Mouse (Mus musculus) liver, embryonic 11.5 days (tissue): Measurements from ENCODE around the gene Cd63. TPM values are rescaled to one million over a fixed set of nuclear protein-coding genes. Genes with fewer than 3 reads are reported as not detected.

Experiments used
- ATAC-seq: fragments of 200-750 bp; cut with Nextera tagmentation; replicated peaks from 2 replicates; pipeline ENCODE4 v1.8.0; 2017; ENCODE audit warnings: moderate number of reproducible peaks, mild to moderate bottlenecking, moderate TSS enrichment, moderate library complexity; ENCODE audit not compliant: low FRiP score
- DNase-seq: peaks from one replicate; pipeline ENCODE4 v3.0.0-alpha.2; 2017; ENCODE audit warnings: low spot score
- H3K27ac ChIP-seq: fragments of 300-500 bp; sonication (generic); 2 replicates; pipeline ENCODE4 v1.5.1; 2014; ENCODE audit warnings: mild to moderate bottlenecking, low read depth, low read length, control low read depth
- H3K27me3 ChIP-seq: fragments of 300-500 bp; sonication (generic); replicated peaks from 2 replicates; pipeline ENCODE4 v1.6.1; 2014; ENCODE audit warnings: low read length, mixed read lengths; ENCODE audit not compliant: control insufficient read depth, insufficient read depth
- H3K36me3 ChIP-seq: fragments of 300-500 bp; sonication (generic); 2 replicates; pipeline ENCODE4 v1.6.1; 2014; ENCODE audit warnings: mild to moderate bottlenecking, low read length, moderate library complexity, mixed read lengths; ENCODE audit not compliant: control insufficient read depth, insufficient read depth
- H3K4me1 ChIP-seq: fragments of 300-500 bp; sonication (generic); replicated peaks from 2 replicates; pipeline ENCODE4 v1.6.1; 2014; ENCODE audit warnings: low read length, mixed read lengths; ENCODE audit not compliant: control insufficient read depth, insufficient read depth
- H3K4me2 ChIP-seq: fragments of 300-500 bp; sonication (generic); 2 replicates; pipeline ENCODE4 v1.6.1; 2014; ENCODE audit warnings: mild to moderate bottlenecking, control low read depth, moderate library complexity
- H3K4me3 ChIP-seq: fragments of 300-500 bp; sonication (generic); 2 replicates; pipeline ENCODE4 v1.5.1; 2014; ENCODE audit warnings: low read depth, low read length, control low read depth
- H3K9ac ChIP-seq: fragments of 300-500 bp; sonication (generic); 2 replicates; pipeline ENCODE4 v1.6.1; 2014; ENCODE audit warnings: low read depth, low read length, control low read depth
- H3K9me3 ChIP-seq: fragments of 300-500 bp; sonication (generic); 2 replicates; pipeline ENCODE4 v1.6.1; 2016; ENCODE audit warnings: low read length, inconsistent platforms, mixed read lengths; ENCODE audit not compliant: control insufficient read depth
- WGBS: fragments of 180-500 bp; shearing (Covaris S2); extraction: QIAGEN DNeasy Blood & Tissue Kit; methylation state at CpG from one replicate; pipeline ENCODE4 v1.1.7; 2014; 5-methylcytosine and 5-hydroxymethylcytosine counted together
- polyA plus RNA-seq: library from polyadenylated mRNA; unstranded; fragments of >200 nt; fragmentation: Nextera tagmentation; extraction: Ambion mirVana; gene quantifications from 2 replicates; pipeline ENCODE4 v1.2.1, GENCODE M21; 2014

The Cd63 gene
- polyA plus RNA-seq, 1 experiment from 2014 or later: 198 TPM

DNA sequence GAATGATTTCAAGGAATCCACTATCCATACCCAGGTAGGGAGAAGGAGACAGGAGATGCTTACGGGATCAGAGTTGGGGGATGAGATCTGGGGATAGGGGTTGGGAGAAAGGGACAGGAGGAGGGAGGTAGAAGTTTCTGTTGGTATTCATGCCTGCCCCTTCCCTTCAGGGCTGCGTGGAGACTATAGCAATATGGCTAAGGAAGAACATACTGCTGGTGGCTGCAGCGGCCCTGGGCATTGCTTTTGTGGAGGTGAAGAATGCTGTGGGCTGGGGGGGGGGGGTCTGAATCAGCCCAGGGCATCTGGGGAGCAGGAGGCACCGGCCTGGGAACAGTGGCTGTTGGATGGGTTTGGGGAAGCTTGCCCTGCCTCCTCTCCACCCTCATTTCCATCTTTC is 11.5 kb downstream of the Cd63 start:
- H3K9me3 ChIP-seq: no peaks in the 10 kb centered on the region
- no peak overlapping the region for H3K9ac ChIP-seq
- DNase-seq (no peak), ATAC-seq (no peak)
- H3K36me3 ChIP-seq: peaks cover 7% of the 10 kb centered on the region
- no peak overlapping the region for H3K4me2 ChIP-seq
- no peak overlapping the region for H3K27ac ChIP-seq
- H3K27me3 ChIP-seq: peaks cover 3% of the 10 kb centered on the region; the same call in 1 of the 2 replicates
- 80% methylated on average over 4 of the region's 4 CpGs for WGBS
- H3K4me3 ChIP-seq: no peak overlapping the region
- peaks cover 5% of the 10 kb centered on the region for H3K4me1 ChIP-seq

DNA sequence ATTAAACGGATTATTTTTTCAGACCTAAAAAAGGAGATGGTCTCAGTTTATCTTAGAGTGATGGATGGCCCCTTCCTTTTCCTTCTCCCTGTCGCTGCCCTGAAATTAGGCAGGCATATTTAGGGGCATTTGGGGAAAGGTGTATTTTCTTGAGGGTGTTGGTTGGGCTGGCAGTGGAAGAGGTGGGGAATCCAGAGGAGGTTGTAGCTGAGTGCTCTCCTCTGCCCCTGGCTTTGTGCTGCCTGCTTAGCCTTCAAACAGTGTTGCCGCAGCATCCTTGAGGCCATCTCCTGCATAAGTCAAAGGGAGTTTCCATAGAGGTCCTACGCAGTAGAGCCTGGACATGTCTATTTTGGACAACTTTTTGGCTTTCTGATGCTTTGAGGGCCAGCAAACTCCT is 12.0 kb downstream of the Cd63 start:
- no peak overlapping the region for H3K9ac ChIP-seq
- peaks cover 3% of the 10 kb centered on the region; the same call in 1 of the 2 replicates for H3K27me3 ChIP-seq
- no peak overlapping the region for H3K4me2 ChIP-seq
- H3K36me3 ChIP-seq: peaks cover 7% of the 10 kb centered on the region
- peaks cover 5% of the 10 kb centered on the region for H3K4me1 ChIP-seq
- ATAC-seq: no peak
- H3K9me3 ChIP-seq: no peaks in the 10 kb centered on the region
- H3K27ac ChIP-seq: no peak overlapping the region
- WGBS: 75% methylated on average over 4 of the region's 4 CpGs
- no peak for DNase-seq
- H3K4me3 ChIP-seq: no peak overlapping the region

DNA sequence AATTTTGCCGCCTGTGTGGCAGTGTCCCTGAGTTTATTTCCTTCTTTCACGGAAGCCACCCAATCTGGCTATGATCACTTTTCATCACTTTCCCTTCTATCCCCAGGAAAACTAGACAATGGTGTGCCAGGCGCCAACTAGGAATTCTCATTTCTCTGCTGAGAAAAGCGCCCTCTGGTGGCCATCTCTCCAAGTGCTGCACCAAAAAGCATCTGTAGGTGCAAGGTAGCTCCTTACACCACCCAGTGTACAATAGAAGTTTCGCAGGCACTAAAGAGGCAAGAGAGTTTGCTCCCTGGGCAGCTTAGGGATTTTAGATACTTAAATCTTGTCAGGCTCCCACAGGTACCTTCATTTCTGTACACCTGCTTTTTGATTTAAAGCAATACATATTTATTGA is 12.4 kb downstream of the Cd63 start:
- H3K36me3 ChIP-seq: peaks cover 10% of the 10 kb centered on the region
- DNase-seq (peak; percentile 76), ATAC-seq (peak; percentile 48; the same call in 1 of the 2 replicates)
- no peak overlapping the region for H3K9ac ChIP-seq
- H3K9me3 ChIP-seq: no peaks in the 10 kb centered on the region
- H3K4me1 ChIP-seq: peaks cover 5% of the 10 kb centered on the region
- 19% methylated on average over 5 of the region's 5 CpGs for WGBS
- no peak overlapping the region for H3K4me3 ChIP-seq
- peaks cover 3% of the 10 kb centered on the region; the same call in 1 of the 2 replicates for H3K27me3 ChIP-seq
- no peak overlapping the region for H3K27ac ChIP-seq
- no peak overlapping the region for H3K4me2 ChIP-seq

GRCm38 (mm10) chr10:128913696-128914095 is 12.9 kb downstream of the Cd63 start:
- H3K4me3 ChIP-seq: no peak overlapping the region
- H3K36me3 ChIP-seq: peaks cover 10% of the 10 kb centered on the region
- H3K4me1 ChIP-seq: peaks cover 5% of the 10 kb centered on the region
- ATAC-seq (no peak), DNase-seq (no peak)
- no peak overlapping the region for H3K4me2 ChIP-seq
- 95% methylated on average over 12 of the region's 12 CpGs for WGBS
- H3K9ac ChIP-seq: no peak overlapping the region
- H3K27ac ChIP-seq: no peak overlapping the region
- no peaks in the 10 kb centered on the region for H3K9me3 ChIP-seq
- peaks cover 3% of the 10 kb centered on the region; the same call in 1 of the 2 replicates for H3K27me3 ChIP-seq

DNA sequence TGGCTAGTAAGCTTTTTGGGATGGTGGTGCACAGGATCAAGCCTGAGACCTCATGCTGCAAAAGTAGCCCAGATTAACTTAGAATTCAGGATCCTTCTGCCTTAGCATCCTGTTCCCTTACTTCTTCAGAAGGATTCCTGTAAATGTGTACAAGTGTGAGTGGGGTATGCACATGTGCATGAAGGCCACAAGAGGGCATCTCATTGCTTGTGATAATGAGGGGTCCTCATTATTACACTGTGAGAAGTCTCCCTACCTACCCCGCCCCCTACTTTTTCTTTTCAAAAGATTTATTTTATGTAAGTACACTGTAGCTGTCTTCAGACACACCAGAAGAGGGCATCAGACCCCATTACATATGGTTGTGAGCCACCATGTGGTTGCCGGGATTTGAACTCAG is 14.8 kb downstream of the Cd63 start:
- WGBS: 78% methylated on average over 2 of the region's 2 CpGs

DNA sequence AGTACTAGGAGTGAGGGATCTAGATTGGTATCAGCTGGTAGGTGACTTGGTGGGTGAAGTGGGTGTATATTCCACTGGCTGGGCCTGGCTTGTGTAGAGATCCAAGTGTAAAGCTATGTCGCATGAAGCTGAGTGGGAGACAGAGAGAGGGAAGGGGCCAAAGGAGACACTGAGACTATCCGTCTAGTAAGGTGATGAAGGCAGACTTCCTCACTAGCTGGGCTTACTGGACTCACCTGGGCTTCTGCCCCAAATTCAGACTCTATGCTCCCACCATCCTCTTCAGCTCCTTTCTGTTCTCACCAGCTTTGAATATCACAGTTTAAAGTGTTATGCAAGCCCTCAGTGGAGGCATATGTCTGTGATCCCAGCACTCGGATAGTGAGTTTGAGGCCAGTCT is 15.9 kb downstream of the Cd63 start:
- Histone ChIP-seq H3K4me3 (no peak overlapping the region), H3K4me2 (no peak overlapping the region), H3K9me3 (no peaks in the 10 kb centered on the region), H3K27ac (no peak overlapping the region), H3K9ac (no peak overlapping the region), H3K27me3 (no peaks in the 10 kb centered on the region), H3K4me1 (peaks cover 3% of the 10 kb centered on the region; the same call in 1 of the 2 replicates), H3K36me3 (peaks cover 12% of the 10 kb centered on the region)
- DNase-seq (no peak), ATAC-seq (no peak)
- WGBS: 88% methylated on average over 3 of the region's 3 CpGs

More for the DNA sequence above, 14.8 kb downstream of the Cd63 start:
- no peaks in the 10 kb centered on the region for H3K9me3 ChIP-seq
- no peak overlapping the region for H3K4me3 ChIP-seq
- peaks cover 12% of the 10 kb centered on the region for H3K36me3 ChIP-seq
- no peak overlapping the region for H3K27ac ChIP-seq
- no peak for ATAC-seq
- H3K9ac ChIP-seq: no peak overlapping the region
- DNase-seq: no peak
- H3K27me3 ChIP-seq: no peaks in the 10 kb centered on the region
- peaks cover 5% of the 10 kb centered on the region; the same call in 1 of the 2 replicates for H3K4me1 ChIP-seq
- no peak overlapping the region for H3K4me2 ChIP-seq

- DNase-seq: no peak
- WGBS: 90% methylated on average over 6 of the region's 6 CpGs
- H3K4me3 ChIP-seq: no peak overlapping the region
- peaks cover 12% of the 10 kb centered on the region for H3K36me3 ChIP-seq
- H3K9ac ChIP-seq: no peak overlapping the region
- H3K4me2 ChIP-seq: no peak overlapping the region
- H3K27ac ChIP-seq: no peak overlapping the region
- H3K4me1 ChIP-seq: peaks cover 4% of the 10 kb centered on the region; the same call in 1 of the 2 replicates
- H3K27me3 ChIP-seq: no peaks in the 10 kb centered on the region
- H3K9me3 ChIP-seq: no peaks in the 10 kb centered on the region
- ATAC-seq: no peak
Measured at GRCm38 (mm10) chr10:128917400-128917799, 16.6 kb downstream of the Cd63 start.

DNA sequence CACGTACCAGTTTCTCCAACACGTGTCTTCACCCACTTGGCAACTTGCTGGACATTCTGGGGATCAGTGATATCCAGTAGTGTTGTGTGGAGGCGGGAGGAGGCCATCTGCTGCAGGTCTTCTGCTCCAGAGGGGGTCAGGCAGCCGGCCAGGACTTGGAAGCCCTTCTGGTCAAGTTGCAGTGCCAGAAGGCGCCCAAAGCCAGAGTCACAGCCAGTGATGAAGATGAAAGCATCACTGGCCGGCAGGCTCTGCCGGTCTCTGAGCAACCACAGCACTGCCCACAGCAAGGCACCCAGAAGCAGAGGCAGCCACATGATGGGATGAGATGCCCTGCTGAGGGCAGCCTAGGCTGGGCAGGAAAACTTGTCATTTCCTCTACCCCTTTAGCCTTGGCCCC is 17.5 kb downstream of the Cd63 start:
- ATAC-seq (no peak), DNase-seq (no peak)
- Histone ChIP-seq H3K4me2 (no peak overlapping the region), H3K4me3 (no peak overlapping the region), H3K9ac (no peak overlapping the region; the same call in 1 of the 2 replicates), H3K36me3 (peaks cover 12% of the 10 kb centered on the region), H3K9me3 (no peaks in the 10 kb centered on the region), H3K4me1 (peaks cover 7% of the 10 kb centered on the region; the same call in 1 of the 2 replicates), H3K27ac (no peak overlapping the region; the same call in 1 of the 2 replicates), H3K27me3 (no peaks in the 10 kb centered on the region)
- WGBS: 75% methylated on average over 7 of the region's 7 CpGs

- peaks cover 7% of the 10 kb centered on the region for H3K36me3 ChIP-seq
- H3K27me3 ChIP-seq: no peaks in the 10 kb centered on the region; the same call in 1 of the 2 replicates
- no peak overlapping the region for H3K4me3 ChIP-seq
- H3K4me2 ChIP-seq: no peak overlapping the region
- peaks cover 13% of the 10 kb centered on the region; the same call in 1 of the 2 replicates for H3K4me1 ChIP-seq
- WGBS: 28% methylated on average over 6 of the region's 6 CpGs
- H3K27ac ChIP-seq: peak overlapping the region; percentile 26; the same call in 1 of the 2 replicates
- DNase-seq (no peak), ATAC-seq (no peak)
- H3K9ac ChIP-seq: no peak overlapping the region
- no peaks in the 10 kb centered on the region for H3K9me3 ChIP-seq
Measured at GRCm38 (mm10) chr10:128919203-128919631, 18.4 kb downstream of the Cd63 start.
